Mouse (Mus musculus) E14TG2a.4 (cell line): ENCODE results near the gene Nek9.

Source experiments
- CTCF ChIP-seq: conservative IDR thresholded peaks from 2 replicates; pipeline ENCODE4 v1.5.1; 2014; ENCODE audit warnings: low read length
- POU5F1 ChIP-seq: IDR thresholded peaks from 2 replicates; pipeline ENCODE4 v1.6.1; 2014; ENCODE audit warnings: low read length, borderline replicate concordance

DNA sequence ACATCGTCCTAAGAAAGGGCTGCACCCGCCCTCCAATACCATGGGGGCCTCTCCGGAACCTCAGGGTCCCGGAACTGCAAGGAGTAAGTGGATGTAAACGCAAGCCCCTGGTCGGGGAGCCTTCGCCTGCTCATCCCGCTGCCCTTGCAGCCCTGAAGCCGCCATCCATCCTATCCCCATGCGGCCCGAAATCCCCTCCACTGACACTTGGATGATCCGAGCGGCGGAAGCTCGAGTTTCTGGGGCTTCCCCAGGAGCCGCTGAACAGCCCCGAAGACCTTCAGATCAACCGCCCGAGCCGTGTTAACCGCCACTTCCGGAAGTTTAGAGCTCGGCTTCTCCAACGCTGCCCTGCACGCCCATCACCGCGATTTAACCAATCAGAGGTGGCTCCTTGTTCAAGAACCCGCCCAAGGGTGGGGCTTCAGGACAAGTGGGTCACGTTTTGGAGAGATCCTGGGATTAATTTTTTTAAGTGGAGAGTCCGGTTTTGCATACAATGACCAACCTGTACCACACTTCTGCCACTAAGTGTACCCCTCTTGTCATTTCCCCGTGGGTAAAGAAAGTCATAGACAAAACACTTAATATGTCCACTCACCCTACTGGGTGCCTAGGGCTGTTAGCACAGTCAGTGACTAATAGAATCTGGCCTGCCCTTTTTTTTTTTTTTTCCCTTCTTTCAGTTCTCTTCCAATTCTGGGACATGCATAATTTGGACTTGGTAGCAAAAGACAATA, 58.9 kb downstream of the Nek9 start:
- no peak for TF ChIP-seq CTCF
- no peak for TF ChIP-seq POU5F1
